Mouse (Mus musculus): ENCODE results near the gene Nt5dc2. TPM values are rescaled to one million over a fixed set of nuclear protein-coding genes. Genes with fewer than 3 reads are reported as not detected.

The Nt5dc2 gene
- polyA plus RNA-seq, 1 experiment from 2014 or later, result 204 TPM

- ATAC-seq (replicated peaks; ENCODE audit: low FRiP score, low read depth), result no peak
- under 1% methylated on average over 23 of the region's 23 CpGs for WGBS
- Histone ChIP-seq H3K4me2 (ENCODE audit: low read length) (peak overlapping the region; percentile 78), H3K9me3 (replicated peaks; ENCODE audit: low read length) (no peaks in the 10 kb centered on the region), H3K9ac (ENCODE audit: low read depth, low read length) (peak overlapping the region; percentile 75), H3K36me3 (ENCODE audit: insufficient read depth, low read length) (no peaks in the 10 kb centered on the region), H3K27ac (peak overlapping the region; percentile 88), H3K27me3 (ENCODE audit: insufficient read depth, low read length) (no peaks in the 10 kb centered on the region), H3K4me1 (replicated peaks; ENCODE audit: insufficient read depth, low read length) (peaks cover 28% of the 10 kb centered on the region), H3K4me3 (replicated peaks; ENCODE audit: low read depth, low read length) (peak overlapping the region; percentile 57)
- DNase-seq (ENCODE audit: low spot score), result peak; percentile 72
- peak; percentile 16; the same call in 1 of the 2 replicates for TF ChIP-seq CTCF (IDR thresholded peaks at IDR 0.05; ENCODE audit: low read depth)
Measured at GRCm38 (mm10) chr14:31128101-31128825, 2.6 kb upstream of the Nt5dc2 start.

DNA sequence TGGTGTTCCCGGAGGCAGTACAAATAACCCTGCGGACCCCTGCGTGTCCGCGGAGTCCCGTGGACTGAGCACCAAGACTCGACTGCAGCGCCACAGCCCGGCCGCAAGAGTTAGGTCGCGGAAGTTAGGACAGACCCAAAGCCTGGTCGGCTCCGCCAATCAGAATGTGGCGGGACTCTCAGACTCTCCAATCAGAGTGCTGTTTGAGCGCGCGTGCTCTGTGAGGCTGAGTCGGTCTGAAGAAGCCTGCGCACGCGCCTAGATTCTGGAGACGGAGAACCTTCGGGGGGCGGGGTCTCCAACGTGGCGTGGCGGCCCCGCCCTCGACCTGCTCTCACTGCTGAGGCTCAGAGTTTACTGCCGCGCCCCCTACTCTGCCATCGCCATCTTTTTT is 2.0 kb upstream of the Nt5dc2 start, which contains the start of gene Smim4:
TSS of gene Smim4 (minus strand) at position 131 of the 394 bp plus-strand sequence.
- WGBS, result under 1% methylated on average over 33 of the region's 33 CpGs
- peak within 1 kb of the TSS; percentile 57 for H3K4me3 ChIP-seq (replicated peaks; ENCODE audit: low read depth, low read length)
- H3K27ac ChIP-seq, result peak within 1 kb of the TSS; percentile 88
- peak; percentile 95 for ATAC-seq (replicated peaks; ENCODE audit: low FRiP score, low read depth)
- peak; percentile 100 for DNase-seq (ENCODE audit: low spot score)
- peaks cover 30% of the 10 kb centered on the region for H3K4me1 ChIP-seq (replicated peaks; ENCODE audit: insufficient read depth, low read length)
- H3K4me2 ChIP-seq (ENCODE audit: low read length), result peak within 1 kb of the TSS; percentile 78
- peak; percentile 69 for TF ChIP-seq CTCF (IDR thresholded peaks at IDR 0.05; ENCODE audit: low read depth)
- peak within 1 kb of the TSS; percentile 75 for H3K9ac ChIP-seq (ENCODE audit: low read depth, low read length)
- no peaks in the 10 kb centered on the region for H3K36me3 ChIP-seq (ENCODE audit: insufficient read depth, low read length)
- no peaks in the 10 kb centered on the region for H3K27me3 ChIP-seq (ENCODE audit: insufficient read depth, low read length)
- H3K9me3 ChIP-seq (replicated peaks; ENCODE audit: low read length), result no peaks in the 10 kb centered on the region

- 64% methylated on average over 15 of the region's 15 CpGs for WGBS
- Histone ChIP-seq H3K4me3 (replicated peaks; ENCODE audit: low read depth, low read length) (peak overlapping the region; percentile 57; the same call in 1 of the 2 replicates), H3K27me3 (ENCODE audit: insufficient read depth, low read length) (no peaks in the 10 kb centered on the region), H3K4me1 (replicated peaks; ENCODE audit: insufficient read depth, low read length) (peaks cover 30% of the 10 kb centered on the region), H3K36me3 (ENCODE audit: insufficient read depth, low read length) (no peaks in the 10 kb centered on the region), H3K9ac (ENCODE audit: low read depth, low read length) (no peak overlapping the region), H3K9me3 (replicated peaks; ENCODE audit: low read length) (no peaks in the 10 kb centered on the region), H3K27ac (peak overlapping the region; percentile 70; the same call in 1 of the 2 replicates), H3K4me2 (ENCODE audit: low read length) (peak overlapping the region; percentile 78)
- no peak for TF ChIP-seq CTCF (IDR thresholded peaks at IDR 0.05; ENCODE audit: low read depth)
- DNase-seq (ENCODE audit: low spot score) (no peak), ATAC-seq (replicated peaks; ENCODE audit: low FRiP score, low read depth) (no peak)
Measured at GRCm38 (mm10) chr14:31129326-31130235, 1.3 kb upstream of the Nt5dc2 start.

GRCm38 (mm10) chr14:31131272-31131821 is 494 bp downstream of the Nt5dc2 start:
- no peaks in the 10 kb centered on the region for H3K27me3 ChIP-seq (ENCODE audit: insufficient read depth, low read length)
- DNase-seq (ENCODE audit: low spot score), result peak; percentile 66
- H3K4me1 ChIP-seq (replicated peaks; ENCODE audit: insufficient read depth, low read length), result peaks cover 26% of the 10 kb centered on the region
- peak overlapping the region; percentile 92 for H3K4me2 ChIP-seq (ENCODE audit: low read length)
- ATAC-seq (replicated peaks; ENCODE audit: low FRiP score, low read depth), result peak; percentile 2; the same call in 1 of the 2 replicates
- no peaks in the 10 kb centered on the region for H3K9me3 ChIP-seq (replicated peaks; ENCODE audit: low read length)
- peak overlapping the region; percentile 77 for H3K9ac ChIP-seq (ENCODE audit: low read depth, low read length)
- under 1% methylated on average over 43 of the region's 43 CpGs for WGBS
- no peak for TF ChIP-seq CTCF (IDR thresholded peaks at IDR 0.05; ENCODE audit: low read depth)
- peak overlapping the region; percentile 77 for H3K4me3 ChIP-seq (replicated peaks; ENCODE audit: low read depth, low read length)
- H3K27ac ChIP-seq, result peak overlapping the region; percentile 37; the same call in 1 of the 2 replicates
- H3K36me3 ChIP-seq (ENCODE audit: insufficient read depth, low read length), result peaks cover 10% of the 10 kb centered on the region

DNA sequence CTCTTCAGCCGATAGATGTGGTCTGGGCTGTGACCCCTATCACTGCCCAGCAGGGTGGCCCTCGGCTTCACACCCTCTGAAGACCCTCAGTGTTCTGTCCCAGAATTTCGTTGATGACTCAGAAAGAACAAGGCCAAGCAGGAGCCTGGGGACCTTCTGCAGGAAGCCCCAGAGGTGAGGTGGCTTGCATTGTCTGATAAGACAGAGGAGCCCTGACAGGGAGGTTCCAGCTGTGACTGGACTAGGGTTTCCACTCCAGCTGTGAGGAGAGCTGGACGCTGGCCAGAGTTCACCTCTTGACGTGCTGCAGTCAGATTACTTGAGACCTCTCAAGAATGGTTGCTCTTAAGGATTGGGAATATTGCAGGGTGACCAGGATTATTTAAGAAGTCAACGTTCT is 1.2 kb downstream of the Nt5dc2 start:
- TF ChIP-seq CTCF (IDR thresholded peaks at IDR 0.05; ENCODE audit: low read depth), result no peak
- H3K9me3 ChIP-seq (replicated peaks; ENCODE audit: low read length), result no peaks in the 10 kb centered on the region
- peak; percentile 31 for DNase-seq (ENCODE audit: low spot score)
- peaks cover 15% of the 10 kb centered on the region for H3K36me3 ChIP-seq (ENCODE audit: insufficient read depth, low read length)
- peak overlapping the region; percentile 77 for H3K4me3 ChIP-seq (replicated peaks; ENCODE audit: low read depth, low read length)
- H3K4me2 ChIP-seq (ENCODE audit: low read length), result peak overlapping the region; percentile 92
- WGBS, result 1% methylated on average over 6 of the region's 6 CpGs
- H3K4me1 ChIP-seq (replicated peaks; ENCODE audit: insufficient read depth, low read length), result peaks cover 26% of the 10 kb centered on the region
- H3K27ac ChIP-seq, result no peak overlapping the region
- ATAC-seq (replicated peaks; ENCODE audit: low FRiP score, low read depth), result no peak
- no peaks in the 10 kb centered on the region for H3K27me3 ChIP-seq (ENCODE audit: insufficient read depth, low read length)
- H3K9ac ChIP-seq (ENCODE audit: low read depth, low read length), result peak overlapping the region; percentile 77; the same call in 1 of the 2 replicates

All from kidney, postnatal 0 days (tissue).